Mouse (Mus musculus) hematopoietic stem cell, adult 5-6 weeks (primary cell): ENCODE measurements around the gene Mitf. TPM values are rescaled to one million over a fixed set of nuclear protein-coding genes. Genes with fewer than 3 reads are reported as not detected.

Source experiments
- ATAC-seq, 2 experiments: fragments of 125-278 bp in 1 of 2; replicated peaks in 1 of 2; 2 replicates each; pipeline ENCODE4 v1.8.0; 2016 to 2017; ENCODE audit warnings: inconsistent platforms in 2 of 2, mild to moderate bottlenecking in 2 of 2, moderate number of reproducible peaks in 2 of 2, low read depth in 1 of 2, moderate TSS enrichment in 1 of 2; ENCODE audit not compliant: low FRiP score in 2 of 2, poor library complexity in 2 of 2, severe bottlenecking in 2 of 2, insufficient read depth in 1 of 2, low TSS enrichment in 1 of 2
- total RNA-seq: library from RNA; stranded (forward); fragments of 172-1452, 232-1000 nt; gene quantifications from 2 replicates; pipeline ENCODE4 v1.2.3, GENCODE M21; 2017

Mitf gene
- total RNA-seq, 1 experiment from 2014 or later, result 9.6 TPM

- peak; percentile 81 to 86 for ATAC-seq
Observed at GRCm38 (mm10) chr6:97857690-97858089, 50.8 kb downstream of the Mitf start.

- ATAC-seq, result peak; percentile 57 to 66; a peak in 3 of 4 replicates
Observed at GRCm38 (mm10) chr6:97866575-97866974, 59.7 kb downstream of the Mitf start.

GRCm38 (mm10) chr6:97868005-97868404 is 61.2 kb downstream of the Mitf start:
- 0 out of 4 replicates have a peak, but pooled peaks of 1 of the 2 experiments have one; percentile 6 for ATAC-seq

- no peak for ATAC-seq
Observed at GRCm38 (mm10) chr6:97869953-97870352, 63.1 kb downstream of the Mitf start.

GRCm38 (mm10) chr6:97871296-97872030 is 64.6 kb downstream of the Mitf start:
- ATAC-seq, result no peak

- no peak for ATAC-seq
Observed at GRCm38 (mm10) chr6:97873102-97873501, 66.2 kb downstream of the Mitf start.

GRCm38 (mm10) chr6:97876990-97877389 is 70.1 kb downstream of the Mitf start:
- ATAC-seq, result no peak

- no peak for ATAC-seq
Observed at GRCm38 (mm10) chr6:97877492-97877891, 70.6 kb downstream of the Mitf start.

GRCm38 (mm10) chr6:97880363-97880762 is 73.5 kb downstream of the Mitf start:
- ATAC-seq, result no peak

GRCm38 (mm10) chr6:97881935-97882334 is 75.1 kb downstream of the Mitf start:
- ATAC-seq, result no peak

- ATAC-seq, result no peak
Observed at GRCm38 (mm10) chr6:97882931-97883330, 76.1 kb downstream of the Mitf start.

GRCm38 (mm10) chr6:97883496-97883895 is 76.6 kb downstream of the Mitf start:
- ATAC-seq, result no peak

- no peak for ATAC-seq
Observed at GRCm38 (mm10) chr6:97884971-97885370, 78.1 kb downstream of the Mitf start.

- ATAC-seq, result no peak
Observed at GRCm38 (mm10) chr6:97885606-97886005, 78.8 kb downstream of the Mitf start.

- no peak for ATAC-seq
Observed at GRCm38 (mm10) chr6:97887893-97888292, 81.0 kb downstream of the Mitf start.

GRCm38 (mm10) chr6:97888596-97888995 is 81.7 kb downstream of the Mitf start:
- no peak for ATAC-seq

GRCm38 (mm10) chr6:97893546-97893945 is 86.7 kb downstream of the Mitf start:
- no peak for ATAC-seq

GRCm38 (mm10) chr6:97897191-97897590 is 90.3 kb downstream of the Mitf start:
- ATAC-seq, result no peak

GRCm38 (mm10) chr6:97898085-97898484 is 91.2 kb downstream of the Mitf start:
- ATAC-seq, result no peak
